Mouse (Mus musculus): ENCODE measurements around the gene Apobec2.

The Apobec2 gene

GRCm38 (mm10) chr17:48436487-48436886 is 3.8 kb upstream of the Apobec2 start:
- DNase-seq, result no peak

GRCm38 (mm10) chr17:48434479-48434878 is 1.7 kb upstream of the Apobec2 start:
- DNase-seq, result no peak

- no peak for DNase-seq
Measured at GRCm38 (mm10) chr17:48433689-48434330, 1.1 kb upstream of the Apobec2 start.

DNA sequence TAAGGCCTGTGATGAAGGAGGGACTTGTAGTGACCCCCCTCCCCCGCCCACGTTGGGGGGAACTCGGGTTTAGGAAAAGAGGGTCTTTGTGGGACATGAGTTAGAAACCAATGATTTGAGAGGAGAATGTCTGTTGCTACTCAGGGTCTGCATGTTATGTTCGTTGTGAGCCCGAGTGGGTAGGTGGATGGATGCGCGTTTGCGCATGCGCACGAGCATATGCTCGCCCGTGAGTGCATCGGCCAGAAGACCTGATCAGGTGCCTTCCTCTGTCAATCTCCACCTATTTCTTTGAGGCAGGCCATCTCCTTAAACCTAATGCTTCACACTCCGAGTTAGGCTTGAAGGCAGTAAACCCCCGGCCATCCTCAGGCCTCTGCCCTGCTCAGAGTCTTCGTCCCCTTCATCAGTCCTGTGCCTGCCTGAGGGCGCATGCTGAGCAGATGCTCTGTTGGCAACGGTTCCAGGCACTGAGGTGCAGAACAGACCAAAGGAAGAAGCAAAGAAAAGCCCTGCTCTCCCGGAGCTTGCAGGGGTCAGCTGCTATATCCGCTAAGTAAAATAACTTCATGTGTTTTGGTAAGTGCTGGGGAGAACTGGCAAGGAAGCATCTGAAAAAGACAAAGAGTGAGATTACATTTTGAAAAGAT is 401 bp upstream of the Apobec2 start:
- no peak for DNase-seq

DNA sequence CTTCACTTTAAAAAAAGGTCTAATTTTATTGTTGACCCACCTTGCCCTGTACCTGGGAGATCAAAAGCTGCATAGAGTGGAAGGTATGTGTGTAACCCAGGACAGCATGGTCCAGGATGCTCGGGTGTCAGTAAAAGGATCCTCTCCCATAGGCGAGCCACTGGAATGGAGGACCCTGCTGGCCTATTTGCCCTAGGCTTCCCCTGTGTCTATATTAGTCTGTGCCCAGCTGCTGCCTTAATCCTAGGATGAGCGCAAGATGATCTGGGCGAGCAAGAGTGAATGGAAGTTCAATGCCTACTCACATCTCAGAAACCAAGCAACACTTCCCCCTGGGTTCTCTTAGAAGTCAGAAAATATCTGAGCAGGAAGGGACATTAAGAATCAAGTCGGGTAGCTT is 1.7 kb downstream of the Apobec2 start:
- DNase-seq, result no peak

DNA sequence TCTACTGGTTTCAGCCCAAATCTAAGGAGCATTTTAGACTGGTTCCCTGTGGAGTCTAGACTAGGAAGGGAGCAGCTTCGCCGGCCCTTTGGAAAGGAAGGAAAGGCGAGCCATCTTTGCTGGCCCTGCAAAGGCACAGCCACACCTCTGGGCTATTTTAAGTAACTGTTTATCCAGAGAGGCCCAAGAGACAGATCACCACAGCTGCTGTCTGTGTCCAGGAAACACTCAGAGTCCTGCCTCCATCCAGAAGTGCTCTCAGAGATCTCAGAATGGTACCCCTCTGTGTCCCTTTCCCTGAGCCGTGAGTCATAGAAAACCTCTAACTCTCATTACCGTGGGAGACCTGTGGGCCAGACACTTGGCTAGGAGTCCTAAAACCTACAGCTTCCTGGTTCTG is 2.3 kb downstream of the Apobec2 start:
- DNase-seq, result no peak

DNA sequence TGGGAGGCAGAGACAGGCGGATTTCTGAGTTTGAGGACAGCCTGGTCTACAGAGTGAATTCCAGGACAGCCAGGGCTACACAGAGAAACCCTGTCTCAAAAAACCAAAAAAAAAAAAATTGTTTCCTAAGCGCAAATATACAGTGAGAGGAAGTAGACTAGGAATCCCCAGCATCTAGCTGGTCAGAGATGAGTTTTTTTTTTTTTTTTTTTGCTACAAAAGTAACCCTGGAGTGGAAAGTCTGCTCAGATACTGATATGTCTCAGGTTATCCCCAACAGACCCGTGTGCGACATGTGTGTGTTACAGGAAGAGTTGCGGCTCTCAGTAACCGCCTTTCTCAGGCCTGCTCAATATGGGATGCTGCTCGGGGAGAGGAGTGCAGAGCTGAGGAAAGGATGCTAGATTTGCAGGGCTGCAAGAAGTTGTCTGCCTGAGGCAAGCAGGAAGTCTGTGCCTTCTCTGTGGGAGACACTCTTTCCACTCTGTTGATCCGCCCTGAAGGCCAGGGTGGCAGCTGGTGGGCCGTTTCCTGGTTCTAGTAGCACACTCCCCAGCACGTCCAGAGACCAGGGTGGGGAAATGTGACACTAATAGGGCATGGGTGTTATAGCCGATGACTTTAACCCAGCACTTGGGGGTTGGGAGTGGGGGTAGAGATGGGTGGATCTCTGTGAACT is 4.7 kb downstream of the Apobec2 start:
- DNase-seq, result no peak

- no peak for DNase-seq
Measured at GRCm38 (mm10) chr17:48426991-48427750, 5.6 kb downstream of the Apobec2 start.

GRCm38 (mm10) chr17:48425823-48426612 is 6.7 kb downstream of the Apobec2 start:
- DNase-seq, result no peak

DNA sequence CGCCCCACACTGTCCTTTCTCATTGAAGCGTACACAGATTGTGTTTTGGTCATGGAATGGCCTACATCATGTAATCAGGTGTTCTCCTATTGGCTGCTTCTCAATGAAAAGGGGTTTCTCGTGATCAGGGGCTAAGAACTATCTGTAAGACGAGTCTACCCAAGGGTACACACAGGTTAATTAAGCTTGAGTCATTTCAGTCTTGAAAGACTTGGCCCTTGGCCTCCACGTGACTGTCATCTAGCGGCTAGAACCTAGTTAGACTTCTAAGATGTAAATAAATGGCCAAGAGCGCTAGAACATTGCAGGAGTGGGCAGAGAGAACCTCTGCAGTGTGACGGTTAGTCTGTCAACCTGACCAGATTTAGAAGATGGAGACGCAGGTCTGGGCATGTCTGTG is 8.5 kb downstream of the Apobec2 start:
- no peak for DNase-seq

- DNase-seq, result no peak
Measured at GRCm38 (mm10) chr17:48419571-48419970, 13.2 kb downstream of the Apobec2 start.

GRCm38 (mm10) chr17:48418781-48419180 is 13.9 kb downstream of the Apobec2 start:
- DNase-seq, result no peak

- no peak for DNase-seq
Measured at GRCm38 (mm10) chr17:48418174-48418573, 14.6 kb downstream of the Apobec2 start.

- no peak for DNase-seq
Measured at GRCm38 (mm10) chr17:48417521-48417920, 15.2 kb downstream of the Apobec2 start.

DNA sequence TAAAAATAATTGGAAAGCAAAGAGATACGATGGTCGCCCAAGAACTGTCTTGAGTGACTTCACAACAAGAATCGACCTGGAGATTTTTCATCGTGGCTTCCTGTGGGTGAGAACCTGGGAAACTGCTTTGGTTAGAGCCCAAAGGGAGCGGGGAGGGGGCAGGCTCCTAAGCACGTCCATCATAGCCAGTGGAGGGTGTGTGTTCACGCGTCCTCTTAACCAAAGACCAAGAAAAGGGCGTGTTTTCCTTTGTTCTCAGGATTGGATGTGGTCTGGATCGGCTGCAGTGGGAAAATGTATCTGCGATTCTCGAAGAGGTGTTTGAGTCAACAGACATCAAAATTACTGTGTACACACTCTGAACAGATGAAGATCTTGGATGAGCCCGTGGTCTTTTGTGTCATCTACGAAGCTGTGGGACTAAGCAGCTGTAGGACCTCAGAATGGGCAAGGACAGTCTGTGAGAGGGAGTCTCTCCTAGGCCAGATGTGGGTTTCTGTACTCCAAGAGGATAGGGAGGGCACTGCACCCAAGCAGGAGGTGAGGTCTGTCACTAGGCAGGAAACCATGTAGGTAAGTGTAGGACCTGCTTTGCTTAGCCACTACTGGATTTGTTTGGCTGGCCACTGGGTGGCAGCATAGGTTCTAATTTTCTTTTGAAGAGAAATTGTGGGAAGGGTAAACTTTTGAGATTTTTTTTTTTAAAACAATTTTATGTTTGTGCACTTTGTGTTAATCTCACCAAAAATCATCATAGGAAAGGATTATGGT is 16.1 kb downstream of the Apobec2 start:
- peak; percentile 47 for DNase-seq

GRCm38 (mm10) chr17:48416011-48416410 is 16.7 kb downstream of the Apobec2 start:
- peak; percentile 74 for DNase-seq

DNA sequence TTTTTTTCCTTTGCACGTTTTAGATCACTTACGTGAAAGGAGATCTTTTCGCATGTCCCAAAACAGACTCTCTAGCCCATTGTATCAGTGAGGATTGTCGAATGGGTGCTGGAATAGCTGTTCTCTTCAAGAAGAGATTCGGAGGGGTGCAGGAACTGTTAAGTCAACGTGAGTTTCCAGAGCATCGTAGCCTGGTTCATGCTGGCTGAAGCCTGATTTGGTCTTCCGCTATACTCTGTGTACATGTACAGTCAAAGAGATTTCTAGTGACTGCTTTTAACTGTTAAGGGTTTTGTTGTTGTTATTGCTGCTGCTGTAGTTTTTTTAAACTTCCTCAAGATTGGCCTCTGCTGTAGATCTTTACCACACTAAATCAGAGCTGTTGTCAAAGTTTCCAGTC is 21.5 kb downstream of the Apobec2 start:
- no peak for DNase-seq

DNA sequence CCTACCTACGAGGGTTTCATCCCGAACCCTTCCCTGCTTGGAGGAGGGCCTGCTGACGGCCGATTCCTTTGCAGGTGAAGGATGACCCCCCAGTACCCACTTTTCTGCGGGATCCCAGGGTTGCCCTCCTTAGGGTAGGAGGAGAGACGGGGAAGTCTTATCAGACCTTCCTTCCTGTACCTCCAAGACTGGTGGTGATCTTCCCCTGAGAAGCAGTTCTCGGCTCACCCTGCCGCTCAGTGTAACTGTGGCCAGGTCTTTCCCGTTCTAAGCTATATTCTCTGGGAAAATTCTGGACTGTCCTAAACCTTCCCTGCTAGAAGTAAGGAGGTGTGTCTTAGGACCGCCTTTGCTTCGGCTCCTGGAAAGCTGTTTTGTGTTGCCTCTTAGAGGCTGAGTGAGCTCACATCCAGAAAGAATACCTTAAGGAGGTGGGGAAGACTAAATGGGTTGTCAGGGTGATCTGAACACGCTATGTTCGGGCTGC is 22.4 kb downstream of the Apobec2 start:
- DNase-seq, result no peak

GRCm38 (mm10) chr17:48409380-48410298 is 23.1 kb downstream of the Apobec2 start, which contains the start of the genes Nfya and Oard1:
Gene Nfya, minus strand, starts transcription at chr17:48409906.
Gene Oard1, plus strand, starts transcription at chr17:48410014.
- DNase-seq, result peak; percentile 100
